Mouse (Mus musculus) right cerebral cortex, adult 18-20 months (tissue): Measurements from ENCODE around the gene Sema3e.

Experiments used
- DNase-seq: peaks from one replicate; pipeline ENCODE4 v3.0.0; 2022; ENCODE audit warnings: mixed read lengths

Gene Sema3e

DNA sequence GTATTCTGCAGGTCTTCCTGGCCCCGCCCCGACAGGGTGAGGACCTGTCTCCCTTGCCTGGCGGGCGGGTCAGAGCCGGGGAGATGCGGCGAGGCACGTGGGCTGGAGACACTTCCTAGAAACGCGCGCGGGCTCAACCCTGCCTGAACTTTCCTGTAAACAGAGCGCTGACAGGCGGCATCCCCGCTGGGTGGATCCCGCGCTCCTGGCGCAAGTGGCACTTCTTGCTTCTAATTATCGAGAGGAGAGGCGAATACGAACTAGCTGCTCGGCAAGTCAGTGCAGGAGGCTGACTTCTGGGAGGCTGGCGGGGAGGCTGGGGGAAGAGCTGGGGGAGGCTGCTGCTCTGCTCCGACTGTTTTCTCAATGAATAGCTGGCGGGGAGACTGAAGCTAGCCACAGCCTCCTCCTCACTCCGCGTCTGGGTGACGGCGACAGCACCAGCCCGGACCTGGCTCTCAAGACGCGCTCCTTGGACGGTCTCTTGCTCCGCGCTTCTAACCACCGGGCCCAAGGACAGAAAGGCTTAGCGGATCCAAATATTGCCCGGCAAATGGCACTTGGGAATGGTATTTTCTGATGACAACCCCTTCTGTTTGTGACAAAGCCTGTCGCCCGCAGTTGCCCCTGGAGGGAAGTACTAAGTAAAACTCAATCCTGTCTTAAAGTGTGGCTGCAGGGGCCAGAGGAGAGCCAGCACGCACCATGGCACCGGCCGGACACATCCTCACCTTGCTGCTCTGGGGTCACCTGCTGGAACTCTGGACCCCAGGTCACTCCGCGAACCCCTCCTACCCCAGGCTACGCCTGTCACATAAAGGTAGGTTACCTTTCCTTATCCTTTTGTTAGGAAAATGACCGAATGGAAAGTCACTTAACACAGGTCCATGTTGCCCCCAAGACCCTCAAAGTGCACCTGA lies at the start of gene Sema3e:
Gene Sema3e, plus strand, starts transcription at position 72 of the 920 bp plus-strand sequence.
- DNase-seq: peak; percentile 52

DNA sequence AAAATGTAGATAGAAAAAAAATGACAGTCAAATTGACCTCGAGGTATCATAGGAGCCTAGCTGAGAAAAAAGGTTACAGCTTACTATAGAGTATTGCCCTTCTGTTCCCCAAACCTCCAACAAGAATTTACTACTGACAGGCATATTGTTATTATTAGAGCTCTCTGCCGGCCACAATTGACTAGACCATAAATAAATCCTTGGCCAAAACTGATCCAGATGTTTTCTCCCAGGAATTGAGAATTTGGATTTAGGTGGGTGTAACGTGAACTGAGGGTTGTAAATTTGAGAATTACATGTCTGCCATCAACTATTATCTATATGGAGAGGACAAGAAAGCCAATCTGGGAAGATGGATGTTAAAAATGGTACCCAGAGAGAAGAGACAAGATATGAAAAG lies 47.5 kb upstream of the Sema3e start:
- DNase-seq: no peak

DNA sequence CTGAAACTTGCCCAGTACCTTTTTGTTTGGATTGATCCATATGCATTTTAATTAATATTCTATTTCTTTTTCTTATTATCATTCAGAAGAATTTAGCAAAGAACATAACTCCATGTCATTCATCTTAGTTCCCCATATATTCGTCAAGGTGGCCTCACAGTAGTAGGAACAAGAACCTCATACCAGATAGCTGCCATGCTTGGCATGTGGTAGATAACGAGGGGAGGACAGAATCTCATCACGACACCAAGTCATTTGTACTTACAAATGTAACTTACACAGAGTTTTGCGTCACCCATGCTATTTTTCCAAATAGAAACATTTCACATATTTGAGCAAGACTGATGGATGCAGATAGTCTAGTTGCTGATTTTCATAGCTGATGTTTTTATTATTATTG lies 45.9 kb upstream of the Sema3e start:
- DNase-seq: no peak

DNA sequence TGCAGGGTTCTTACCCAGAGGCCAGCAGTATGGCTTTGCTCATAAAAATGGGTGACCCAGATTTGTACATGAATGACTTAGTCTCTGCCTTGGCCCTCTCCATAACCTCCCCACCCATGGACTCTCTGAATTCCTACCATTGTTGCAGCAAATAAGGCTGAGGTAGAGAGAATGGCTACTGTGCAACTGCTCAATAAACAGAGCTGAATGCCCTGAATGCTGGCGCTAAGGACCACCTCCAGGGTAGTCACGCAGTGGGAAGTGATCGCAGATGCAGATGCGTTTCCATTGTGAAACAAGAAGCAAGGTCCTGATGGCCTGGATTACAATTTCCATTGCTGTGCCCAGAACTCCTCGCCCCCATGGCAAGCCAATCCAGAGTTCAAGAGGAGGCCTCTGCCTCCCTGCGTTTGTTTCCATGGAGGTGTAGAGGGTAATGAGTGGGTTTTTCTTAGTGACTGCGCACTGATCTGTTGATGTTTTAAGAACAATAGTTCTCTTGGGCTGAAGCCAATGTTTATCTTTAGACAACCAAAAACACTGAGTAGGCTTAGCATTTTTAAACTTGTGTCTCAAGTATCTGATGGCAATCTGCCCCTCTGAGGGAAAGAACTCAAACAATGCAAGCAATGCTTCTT lies 42.5 kb upstream of the Sema3e start:
- no peak for DNase-seq

DNA sequence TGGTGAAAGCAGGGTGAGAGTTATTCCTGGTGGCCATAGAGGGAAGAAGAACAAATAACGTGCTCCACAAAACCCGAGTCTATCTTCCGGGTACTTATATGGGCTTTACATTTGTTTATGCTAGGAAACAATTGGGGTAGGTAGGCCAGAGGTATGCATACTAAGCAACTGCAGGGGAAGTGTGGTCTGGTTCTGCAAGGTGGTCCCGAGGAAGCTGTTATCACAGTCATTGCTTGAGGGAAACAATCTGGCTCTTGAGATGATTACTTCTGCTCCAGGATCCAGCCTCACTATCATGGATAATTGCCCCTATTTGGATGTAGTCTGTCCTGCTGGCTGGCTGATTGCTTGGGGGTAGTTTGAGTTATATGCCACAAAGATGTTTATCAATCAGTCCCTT lies 41.5 kb upstream of the Sema3e start:
- DNase-seq: no peak

DNA sequence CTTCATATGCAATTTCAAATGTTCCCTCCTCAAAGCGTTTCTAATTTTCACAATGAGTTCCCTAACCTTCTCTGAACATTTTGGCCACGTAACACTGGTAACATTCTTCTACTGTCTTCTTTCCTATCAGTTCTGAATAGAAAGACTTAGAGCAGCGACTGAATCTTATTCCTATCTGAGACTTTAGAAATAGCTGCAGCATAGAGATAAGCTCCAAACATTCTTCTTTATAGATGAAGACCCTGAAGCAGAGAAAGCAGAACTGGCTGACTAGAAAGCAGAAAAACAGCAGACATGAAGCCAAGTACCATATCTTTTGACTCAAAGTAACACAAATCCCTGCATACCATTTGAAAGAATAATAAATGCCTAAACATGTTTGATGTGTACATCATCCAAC lies 39.4 kb upstream of the Sema3e start:
- no peak for DNase-seq

DNA sequence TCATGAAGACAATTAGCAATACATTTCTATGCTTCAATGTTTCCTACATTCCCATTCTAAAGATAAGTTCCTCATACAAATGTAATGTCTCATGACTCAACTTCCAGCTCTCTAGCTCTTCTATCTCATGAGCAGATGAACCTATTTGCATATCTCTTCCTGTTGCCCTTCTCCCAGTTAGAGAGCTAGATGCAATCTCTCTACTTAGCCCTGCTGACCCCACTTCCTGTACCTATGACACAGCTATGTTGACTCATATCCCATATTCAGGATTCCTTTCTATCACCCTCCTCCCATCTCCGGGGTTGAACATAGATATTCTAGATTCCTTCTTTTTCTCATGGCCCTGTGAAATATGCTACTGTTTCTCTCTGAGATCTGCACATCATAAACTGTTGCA lies 38.0 kb upstream of the Sema3e start:
- no peak for DNase-seq

DNA sequence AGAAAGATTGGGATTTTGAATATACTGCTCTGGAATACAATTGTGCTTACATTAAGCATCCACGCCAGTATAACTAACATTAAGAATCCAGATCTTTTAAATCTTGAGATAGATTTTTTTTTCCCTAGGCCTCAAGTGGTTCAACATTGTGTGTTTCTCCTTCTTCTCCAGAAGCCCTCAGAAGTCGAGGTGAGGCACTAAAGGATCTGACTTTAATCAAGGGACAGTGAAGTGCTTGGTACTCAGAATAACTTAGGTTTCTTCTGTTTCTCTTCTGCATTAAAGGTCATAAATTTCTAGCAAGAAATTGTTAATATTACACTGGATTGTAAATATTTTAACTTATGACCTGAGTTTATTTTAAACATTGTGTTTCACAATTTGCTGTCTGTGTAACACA lies 37.1 kb upstream of the Sema3e start:
- DNase-seq: no peak

DNA sequence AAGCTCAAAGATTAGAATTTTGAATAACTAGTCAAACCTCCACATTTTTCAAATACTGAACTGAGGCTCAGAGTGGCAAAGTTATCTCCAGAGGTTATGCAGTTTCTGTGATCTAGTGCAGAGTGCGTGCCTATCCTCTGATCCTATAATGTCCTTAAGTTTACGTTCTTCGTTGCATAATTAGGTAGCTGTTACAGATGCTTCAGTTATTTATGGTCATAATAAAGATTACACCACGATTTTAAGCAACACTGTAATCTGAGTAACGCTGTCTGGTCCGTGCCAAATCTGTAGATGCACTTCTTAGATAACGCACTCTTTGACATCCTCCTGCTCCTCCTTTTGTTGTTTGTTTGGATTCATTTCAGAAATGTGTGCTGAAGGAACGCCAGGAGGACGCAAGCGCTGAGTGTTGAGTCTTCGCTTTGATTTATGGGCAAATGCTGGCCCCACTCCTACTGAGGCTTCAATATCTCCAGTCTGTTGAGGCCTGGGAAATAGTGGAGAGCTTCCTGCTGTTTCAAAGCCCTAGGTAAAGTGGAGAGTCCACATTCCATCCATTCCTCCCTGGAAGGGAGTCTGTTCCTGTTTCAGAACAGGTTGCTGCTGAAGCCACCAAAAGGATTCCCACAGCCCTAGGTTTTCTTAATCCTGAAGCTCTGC lies 32.2 kb upstream of the Sema3e start:
- no peak for DNase-seq

DNA sequence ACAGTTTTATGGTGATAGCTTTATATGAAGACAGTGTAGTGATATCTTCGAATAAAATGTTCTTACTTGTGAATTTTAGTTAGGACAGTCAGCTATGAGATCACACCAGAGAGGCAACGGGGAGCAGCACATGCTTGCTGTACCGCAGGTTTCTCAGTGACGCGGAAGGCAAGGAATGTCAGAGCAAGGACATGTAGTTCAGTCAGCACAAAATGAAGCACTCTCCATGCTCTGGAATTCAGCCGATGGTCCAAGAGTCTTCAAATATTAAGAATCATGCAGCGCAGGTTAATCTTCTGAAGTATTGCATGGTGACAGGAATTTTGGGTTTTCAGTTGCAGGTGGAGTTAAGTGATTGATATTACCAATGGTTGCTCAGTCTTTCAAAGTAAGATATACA lies 3.3 kb downstream of the Sema3e start:
- DNase-seq: no peak

DNA sequence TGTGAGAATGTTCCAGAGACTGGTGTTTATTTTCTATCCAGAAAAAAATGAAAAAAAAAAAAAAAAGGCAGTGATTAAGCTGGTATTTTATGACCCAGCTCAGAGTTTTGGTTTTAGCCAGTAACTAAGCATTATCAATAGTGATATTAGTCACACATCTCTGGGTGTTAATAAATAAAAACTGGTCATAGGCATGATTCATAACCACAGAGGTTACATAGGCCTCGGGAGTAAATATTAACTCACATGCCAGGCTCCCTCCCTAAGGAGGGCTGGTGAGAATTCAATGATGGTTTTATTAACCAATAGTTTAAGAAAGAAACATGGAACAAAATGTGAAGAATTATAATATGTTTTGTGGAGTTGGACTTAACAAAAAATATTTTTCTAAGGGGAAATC lies 5.7 kb downstream of the Sema3e start:
- no peak for DNase-seq

DNA sequence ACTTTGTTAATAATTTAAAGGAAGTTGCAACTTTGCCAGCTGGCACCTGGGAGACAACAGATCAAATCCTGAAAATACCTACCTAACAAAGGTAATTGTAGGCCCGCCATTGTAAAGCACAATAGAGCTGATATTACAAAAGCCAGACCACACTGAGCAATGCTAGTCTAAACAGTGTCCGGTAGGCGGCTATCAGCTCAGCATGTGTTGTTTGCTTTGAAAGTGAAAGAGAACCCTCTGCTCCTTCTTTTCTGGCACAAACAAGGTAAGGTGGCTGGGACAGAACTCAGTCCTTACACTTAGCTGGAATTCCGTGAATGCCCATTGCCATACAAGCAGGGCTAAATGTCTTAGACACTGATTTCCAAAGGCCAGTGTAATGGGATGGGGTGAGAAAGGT lies 7.0 kb downstream of the Sema3e start:
- DNase-seq: no peak

DNA sequence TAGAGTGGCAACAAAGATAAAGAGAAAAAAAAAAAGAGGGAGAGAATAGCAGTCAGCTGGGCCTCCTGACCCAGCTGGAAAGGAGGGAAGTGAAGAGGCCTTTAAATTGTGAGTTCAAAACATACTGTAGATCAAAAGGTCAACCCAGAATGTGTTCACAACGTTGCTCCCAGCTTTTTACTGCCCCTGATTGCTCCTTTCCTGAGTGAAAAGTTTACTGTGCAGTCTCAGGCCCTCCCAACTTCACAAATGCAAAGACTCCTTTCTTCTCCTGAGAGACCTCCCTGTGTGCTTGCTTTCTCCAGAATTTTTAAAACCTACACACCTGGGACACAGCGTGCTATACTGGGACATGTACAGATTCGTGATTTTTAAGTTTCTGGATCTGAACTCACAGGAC lies 8.2 kb downstream of the Sema3e start:
- DNase-seq: no peak

DNA sequence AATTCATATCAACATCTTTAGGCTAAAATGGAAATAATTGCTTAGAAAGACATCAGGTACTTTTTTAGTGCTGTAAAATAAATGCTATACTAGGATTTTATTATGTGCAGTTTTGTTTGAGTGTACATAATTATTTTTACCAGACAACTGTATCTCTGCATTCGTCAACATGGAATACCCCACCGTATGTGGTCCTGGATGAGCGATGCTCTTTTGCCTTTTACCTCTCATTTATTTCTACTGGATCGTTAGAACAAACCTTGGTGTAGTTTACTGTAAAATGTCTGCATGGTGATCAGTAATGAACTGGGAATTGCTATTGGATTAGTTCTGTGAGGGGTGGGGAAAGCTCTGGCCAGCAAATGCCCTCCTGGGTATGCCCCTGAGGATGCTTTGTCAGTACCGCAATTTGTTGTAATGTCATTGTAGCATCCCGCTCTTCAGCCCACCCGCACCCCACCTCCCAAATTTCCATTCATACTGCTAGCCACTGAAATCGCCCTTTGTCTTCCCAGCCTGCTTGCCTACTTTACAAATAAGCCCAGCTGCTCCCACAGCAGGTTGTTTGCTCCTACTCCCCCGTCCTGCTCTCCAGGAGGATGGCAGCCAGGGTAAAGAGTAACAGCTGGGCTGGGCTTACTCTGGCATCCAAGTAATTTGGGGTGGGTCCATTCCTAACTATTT lies 13.9 kb downstream of the Sema3e start:
- no peak for DNase-seq

DNA sequence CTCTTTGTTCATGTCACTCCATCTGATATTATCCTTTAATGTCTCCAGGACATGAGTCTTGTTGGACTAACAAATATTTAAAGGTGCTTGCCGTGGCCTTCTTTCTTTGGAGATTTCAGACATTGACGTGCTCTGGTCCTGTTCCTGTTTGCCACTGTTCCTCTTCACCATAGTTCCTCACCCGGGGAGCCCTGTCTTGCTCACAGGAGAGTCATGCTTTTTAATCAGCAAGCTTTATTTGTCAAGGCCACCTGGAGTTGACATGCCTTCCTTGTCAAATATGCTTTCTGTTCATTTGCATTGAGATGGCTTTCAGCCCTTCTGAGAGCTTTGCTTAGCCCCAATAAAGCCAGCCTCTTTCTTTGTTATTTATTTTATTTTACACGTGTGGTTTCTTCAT lies 15.1 kb downstream of the Sema3e start:
- DNase-seq: no peak

DNA sequence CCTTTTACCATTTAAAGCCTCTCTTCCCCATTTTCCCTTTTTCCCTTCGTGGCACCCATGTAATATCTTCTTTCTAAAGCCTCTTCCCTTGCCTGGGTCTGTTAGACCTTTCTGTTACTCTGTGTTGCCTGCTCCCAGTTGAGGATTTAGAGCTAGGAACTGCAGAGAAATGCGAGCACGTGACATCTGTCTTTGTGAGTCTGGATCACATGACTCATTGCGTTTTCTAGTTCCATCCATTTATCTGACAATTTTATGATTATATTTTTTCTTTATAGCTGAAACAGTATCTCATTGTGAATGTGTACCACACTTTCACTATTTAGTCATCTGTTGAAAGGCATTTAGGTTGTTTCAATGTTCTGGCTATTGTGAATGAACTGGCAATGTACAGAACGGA lies 18.0 kb downstream of the Sema3e start:
- no peak for DNase-seq

DNA sequence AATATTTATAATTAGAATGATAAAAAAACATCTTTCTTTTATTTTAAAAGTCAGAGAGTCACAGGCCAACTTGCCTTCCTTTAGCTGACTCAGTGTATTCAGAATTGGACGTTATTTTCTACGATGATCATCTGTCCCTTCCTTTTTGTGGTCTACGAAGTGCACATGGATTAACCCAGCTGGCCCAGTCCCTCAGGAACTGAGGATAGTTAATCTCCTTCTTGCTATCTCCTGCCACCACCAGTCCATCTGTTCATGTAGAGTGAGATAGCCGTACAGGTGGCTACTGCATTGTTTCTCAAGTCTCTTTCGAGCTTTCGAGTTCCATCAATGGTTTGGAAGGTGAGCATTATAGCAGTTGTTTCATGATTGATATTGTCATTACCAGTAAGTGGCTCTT lies 18.9 kb downstream of the Sema3e start:
- DNase-seq: no peak

DNA sequence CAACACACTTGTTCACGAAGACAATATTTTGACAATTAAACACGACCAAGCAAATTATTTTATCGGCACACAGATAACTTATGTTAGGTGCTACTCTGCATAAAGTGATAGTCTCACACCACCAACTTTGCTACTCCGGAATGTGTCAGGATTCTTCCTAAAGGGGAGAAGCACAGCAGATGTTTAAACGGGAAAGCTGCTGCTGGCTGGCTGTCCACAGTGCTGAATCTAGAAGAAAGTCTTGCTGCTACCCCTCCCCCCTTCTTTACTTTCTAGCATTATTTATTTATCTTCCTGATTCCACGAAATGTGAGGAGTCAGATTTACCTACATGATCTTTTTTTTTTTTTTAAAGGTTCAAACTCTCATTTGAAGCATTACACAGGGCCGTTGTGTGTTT lies 23.6 kb downstream of the Sema3e start:
- DNase-seq: no peak

DNA sequence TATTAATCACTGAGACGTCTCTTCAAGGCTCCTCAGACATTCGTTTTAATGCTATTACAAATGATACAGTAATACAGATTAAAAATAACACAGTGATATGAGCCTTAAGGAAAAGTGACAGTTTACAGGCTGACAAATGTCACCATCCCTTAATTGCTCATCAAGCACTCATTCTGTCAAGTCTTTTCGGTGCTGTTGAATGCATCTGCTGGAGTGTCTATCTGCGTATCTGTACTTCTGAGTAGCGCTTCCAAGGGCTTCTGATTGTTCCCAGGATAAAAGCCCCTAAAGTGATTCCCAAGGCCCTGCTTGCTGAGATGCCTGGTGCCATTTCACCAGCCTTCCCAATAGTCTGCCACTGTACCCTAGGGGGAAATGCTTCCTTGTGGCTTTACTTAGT lies 29.4 kb downstream of the Sema3e start:
- no peak for DNase-seq

DNA sequence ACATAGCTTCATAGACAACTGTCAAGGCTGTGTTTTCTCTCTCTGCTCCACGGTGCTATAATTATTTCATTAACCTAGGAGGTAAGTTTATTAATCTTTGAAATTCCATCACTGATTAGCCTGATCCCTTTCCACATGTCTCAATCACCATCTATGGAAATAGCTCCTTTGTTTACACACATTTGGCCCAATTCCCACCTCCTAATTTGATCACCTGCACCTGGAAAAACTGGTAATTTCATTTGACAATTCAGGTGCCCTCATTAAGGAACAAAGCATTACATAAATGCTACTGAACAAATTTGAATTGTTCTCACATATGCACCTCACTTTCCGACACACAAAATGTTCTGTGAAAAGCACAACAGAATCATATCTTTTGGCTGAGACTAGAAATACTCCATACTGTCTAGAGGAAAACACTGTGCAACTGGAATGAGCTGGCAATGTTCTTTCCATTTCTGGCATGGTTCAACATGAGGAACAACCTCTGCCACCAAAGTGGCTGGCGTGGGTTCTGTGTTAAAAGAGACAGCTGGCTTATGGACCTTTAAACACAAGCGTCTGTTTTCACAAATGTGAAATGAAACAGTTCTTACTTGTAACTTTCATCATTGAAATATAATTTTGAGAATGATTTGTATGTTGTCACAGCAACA lies 34.9 kb downstream of the Sema3e start:
- no peak for DNase-seq

DNA sequence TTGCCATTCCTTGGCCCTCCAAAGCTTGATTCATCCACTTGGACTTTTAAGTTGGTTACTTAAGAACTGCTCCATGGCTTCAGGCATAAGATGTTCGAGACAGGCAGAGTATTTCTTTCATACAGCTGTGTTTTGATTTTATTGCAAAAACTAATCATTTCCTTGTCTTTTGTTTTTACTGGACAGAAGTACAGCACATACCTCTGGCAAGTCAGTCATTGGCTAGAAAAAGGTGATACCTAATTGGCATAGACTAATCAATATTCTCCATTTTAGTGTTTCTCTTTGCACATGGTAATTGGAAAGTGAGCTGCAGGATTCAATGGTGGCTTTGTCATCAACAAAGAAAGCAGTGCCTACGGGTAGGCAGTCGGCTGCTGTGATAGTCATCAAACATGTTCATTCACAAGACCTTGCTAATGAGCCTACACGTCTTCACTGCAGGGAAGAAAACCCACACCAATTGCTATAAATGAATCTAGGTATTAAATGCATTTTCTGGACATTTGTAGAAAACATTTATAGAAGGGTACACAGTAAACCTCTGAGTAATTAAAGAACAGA lies 37.9 kb downstream of the Sema3e start:
- DNase-seq: no peak

DNA sequence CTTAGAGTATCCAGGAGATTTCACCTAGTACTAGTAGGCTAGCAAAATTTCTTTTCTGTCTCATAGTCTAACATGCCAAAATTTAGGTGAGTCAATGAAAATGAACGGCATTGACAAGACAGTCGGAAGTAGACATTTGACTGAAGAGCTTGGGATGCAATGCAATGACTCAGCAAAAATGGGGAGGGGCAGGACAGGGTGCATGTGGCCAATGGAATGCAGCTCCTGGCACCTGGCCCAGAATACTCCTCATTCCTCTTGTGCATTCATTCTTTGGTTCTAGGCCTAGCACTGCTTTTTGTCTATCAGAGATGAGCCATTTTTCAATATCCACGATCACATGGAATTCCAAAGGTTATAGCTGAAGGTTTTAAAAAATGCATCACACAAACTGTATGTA lies 48.1 kb downstream of the Sema3e start:
- no peak for DNase-seq

DNA sequence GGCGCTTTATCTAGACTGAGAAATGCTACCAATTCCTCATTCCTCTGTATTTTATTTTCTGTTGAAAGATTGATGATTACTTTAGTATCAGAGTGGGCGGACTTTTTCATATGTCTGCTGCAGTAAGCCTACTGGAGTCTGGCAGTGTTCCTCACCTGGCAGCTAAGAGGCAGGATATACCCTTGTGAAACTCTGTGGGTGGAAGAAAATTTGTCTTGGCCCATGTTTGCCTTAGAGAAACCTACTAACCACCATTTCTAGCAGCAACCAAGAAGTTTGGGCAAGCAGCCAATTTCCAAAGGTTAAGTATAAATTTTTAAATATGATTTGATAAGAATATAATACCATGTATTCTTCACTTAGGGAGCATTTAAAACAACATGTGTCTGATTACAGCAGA lies 63.0 kb downstream of the Sema3e start:
- peak; percentile 51 for DNase-seq
